ENCODE assay signal across 9 mouse cellular contexts in genomic region chr4:147432443-147432790, GRCm38 (mm10). TPM values are rescaled to one million over a fixed set of nuclear protein-coding genes. Genes with fewer than 3 reads are reported as not detected.
DNase-seq lines count a peak whose midpoint lies in the region; ATAC-seq and TF ChIP-seq lines count a peak whose summit lies in the region.
"Had no signal": no experiment of that assay in that cellular context is flagged by ENCODE, and none has a peak within 500 bp of the region (broad histone marks: within the 10 kb centered on the region; RNA-seq: fewer than 3 reads in every experiment).

No protein-coding gene starts in this region.

- no peak overlapping the region for H3K9ac ChIP-seq in heart, embryonic 12.5 days
- no peak overlapping the region for H3K9ac ChIP-seq in heart, embryonic 11.5 days (ENCODE audit: low read depth, low read length)
- no peak overlapping the region for H3K9ac ChIP-seq in midbrain, postnatal 0 days (replicated peaks; ENCODE audit: low read length, poor library complexity, severe bottlenecking)
- H3K9ac ChIP-seq in liver, embryonic 12.5 days, result no peak overlapping the region
- H3K9ac ChIP-seq in stomach, embryonic 16.5 days (ENCODE audit: low read length), result no peak overlapping the region

- H3K27me3 ChIP-seq in heart, embryonic 12.5 days (replicated peaks), result no peaks in the 10 kb centered on the region
- H3K27me3 ChIP-seq in heart, embryonic 11.5 days (ENCODE audit: control insufficient read depth, insufficient read depth, low read length), result no peaks in the 10 kb centered on the region
- H3K27me3 ChIP-seq in midbrain, embryonic 10.5 days (ENCODE audit: low read depth, poor library complexity, severe bottlenecking), result no peaks in the 10 kb centered on the region
- H3K27me3 ChIP-seq in midbrain, postnatal 0 days (ENCODE audit: insufficient read depth, low read length), result no peaks in the 10 kb centered on the region
- no peaks in the 10 kb centered on the region for H3K27me3 ChIP-seq in liver, embryonic 12.5 days (replicated peaks)
- no peaks in the 10 kb centered on the region for H3K27me3 ChIP-seq in stomach, embryonic 16.5 days (ENCODE audit: control insufficient read depth, insufficient read depth, low read length)

- no peaks in the 10 kb centered on the region for H3K36me3 ChIP-seq in heart, embryonic 12.5 days
- no peaks in the 10 kb centered on the region for H3K36me3 ChIP-seq in heart, embryonic 11.5 days (ENCODE audit: control insufficient read depth, insufficient read depth, low read length)
- no peaks in the 10 kb centered on the region for H3K36me3 ChIP-seq in midbrain, embryonic 10.5 days
- H3K36me3 ChIP-seq in midbrain, postnatal 0 days (ENCODE audit: insufficient read depth, low read length), result no peaks in the 10 kb centered on the region
- no peaks in the 10 kb centered on the region for H3K36me3 ChIP-seq in liver, embryonic 12.5 days
- no peaks in the 10 kb centered on the region for H3K36me3 ChIP-seq in stomach, embryonic 16.5 days (ENCODE audit: control insufficient read depth, insufficient read depth, low read length)

- TF ChIP-seq CTCF in midbrain, postnatal 0 days (IDR thresholded peaks at IDR 0.05), result no peak

- no peaks in the 10 kb centered on the region for H3K4me1 ChIP-seq in heart, embryonic 12.5 days (replicated peaks)
- H3K4me1 ChIP-seq in heart, embryonic 11.5 days (ENCODE audit: control insufficient read depth, insufficient read depth, low read length), result no peaks in the 10 kb centered on the region
- H3K4me1 ChIP-seq in midbrain, embryonic 10.5 days, result no peaks in the 10 kb centered on the region
- no peaks in the 10 kb centered on the region for H3K4me1 ChIP-seq in midbrain, postnatal 0 days (ENCODE audit: insufficient read depth, low read length)
- no peaks in the 10 kb centered on the region for H3K4me1 ChIP-seq in liver, embryonic 12.5 days
- no peaks in the 10 kb centered on the region for H3K4me1 ChIP-seq in stomach, embryonic 16.5 days (ENCODE audit: control insufficient read depth, insufficient read depth, low read length)

- no peak overlapping the region for H3K4me3 ChIP-seq in heart, embryonic 12.5 days
- no peak overlapping the region for H3K4me3 ChIP-seq in heart, embryonic 11.5 days (ENCODE audit: low read depth, low read length)
- no peak overlapping the region for H3K4me3 ChIP-seq in midbrain, embryonic 10.5 days
- H3K4me3 ChIP-seq in midbrain, postnatal 0 days (ENCODE audit: low read depth, low read length), result no peak overlapping the region
- no peak overlapping the region for H3K4me3 ChIP-seq in liver, embryonic 12.5 days
- H3K4me3 ChIP-seq in stomach, embryonic 16.5 days (replicated peaks; ENCODE audit: low read length), result no peak overlapping the region

- H3K9me3 ChIP-seq in heart, embryonic 12.5 days (replicated peaks), result peaks cover 32% of the 10 kb centered on the region
- peaks cover 27% of the 10 kb centered on the region for H3K9me3 ChIP-seq in heart, embryonic 11.5 days (replicated peaks; ENCODE audit: control insufficient read depth, low read length)
- H3K9me3 ChIP-seq in midbrain, embryonic 10.5 days (replicated peaks), result peaks cover 45% of the 10 kb centered on the region
- H3K9me3 ChIP-seq in midbrain, postnatal 0 days (ENCODE audit: low read length), result peaks cover 53% of the 10 kb centered on the region
- peaks cover 20% of the 10 kb centered on the region for H3K9me3 ChIP-seq in liver, embryonic 12.5 days (replicated peaks)
- H3K9me3 ChIP-seq in stomach, embryonic 16.5 days (replicated peaks; ENCODE audit: control insufficient read depth, low read length), result peaks cover 21% of the 10 kb centered on the region

- no peak overlapping the region for H3K4me2 ChIP-seq in heart, embryonic 12.5 days
- H3K4me2 ChIP-seq in heart, embryonic 11.5 days, result no peak overlapping the region
- H3K4me2 ChIP-seq in midbrain, postnatal 0 days (ENCODE audit: low read depth, low read length, poor library complexity, severe bottlenecking), result no peak overlapping the region
- H3K4me2 ChIP-seq in liver, embryonic 12.5 days, result no peak overlapping the region
- H3K4me2 ChIP-seq in stomach, embryonic 16.5 days (ENCODE audit: low read depth, low read length), result no peak overlapping the region

- peak; percentile 12; the same call in 1 of the 2 replicates for ATAC-seq in heart, embryonic 12.5 days (ENCODE audit: insufficient number of reproducible peaks, low FRiP score)
- ATAC-seq in heart, embryonic 11.5 days (replicated peaks; ENCODE audit: insufficient number of reproducible peaks, low FRiP score, low TSS enrichment), result no peak
- ATAC-seq in midbrain, postnatal 0 days (ENCODE audit: low FRiP score), result no peak; the same call in 1 of the 2 replicates
- ATAC-seq in liver, embryonic 12.5 days, result peak; percentile 33
- ATAC-seq in stomach, embryonic 16.5 days (ENCODE audit: insufficient read depth, low FRiP score), result peak; percentile 27; the same call in 1 of the 2 replicates

- peak; percentile 17 for DNase-seq in midbrain, embryonic 10.5 days (ENCODE audit: low spot score)
- no peak for DNase-seq in midbrain, postnatal 0 days (ENCODE audit: low spot score)
- no peak for DNase-seq in right cerebral cortex, postnatal 36 days (ENCODE audit: low spot score in 2 of 2)
- DNase-seq in cerebellum, postnatal 4 days (ENCODE audit: low spot score in 2 of 2), result no peak
- DNase-seq: cerebellum, adult 11-12 months had no signal

- H3K27ac ChIP-seq in heart, embryonic 12.5 days (ENCODE audit: poor library complexity, severe bottlenecking), result no peak overlapping the region
- no peak overlapping the region for H3K27ac ChIP-seq in heart, embryonic 11.5 days (ENCODE audit: low read depth, low read length)
- no peak overlapping the region for H3K27ac ChIP-seq in midbrain, embryonic 10.5 days (replicated peaks)
- no peak overlapping the region for H3K27ac ChIP-seq in midbrain, postnatal 0 days (ENCODE audit: low read depth, low read length)
- no peak overlapping the region for H3K27ac ChIP-seq in liver, embryonic 12.5 days
- no peak overlapping the region for H3K27ac ChIP-seq in stomach, embryonic 16.5 days (ENCODE audit: low read length)

- WGBS in heart, embryonic 12.5 days, result 83% methylated on average over 1 of the region's 1 CpGs
- WGBS in heart, embryonic 11.5 days (ENCODE audit: insufficient replicate concordance), result 79% methylated on average over 1 of the region's 1 CpGs
- WGBS in midbrain, embryonic 10.5 days, result 88% methylated on average over 1 of the region's 1 CpGs
- 88% methylated on average over 1 of the region's 1 CpGs for WGBS in midbrain, postnatal 0 days
- WGBS in liver, embryonic 12.5 days (ENCODE audit: insufficient replicate concordance), result 66% methylated on average over 1 of the region's 1 CpGs
- 92% methylated on average over 1 of the region's 1 CpGs for WGBS in stomach, embryonic 16.5 days

RNA-seq across cellular contexts. Expression of gene Zfp982, which starts 59.8 kb away (rescaled TPM):
- 10.0 and 11.7 TPM in 2 replicates for polyA plus RNA-seq in heart, embryonic 12.5 days (2016; fragmentation: Nextera tagmentation; extraction: Ambion mirVana)
- 8.6 and 9.7 TPM in 2 replicates for polyA plus RNA-seq in heart, embryonic 11.5 days (2014; fragmentation: Nextera tagmentation; extraction: Ambion mirVana)
- 6.5 and 8.1 TPM in 2 replicates for polyA plus RNA-seq in midbrain, embryonic 10.5 days (2016; fragmentation: Nextera tagmentation; extraction: Ambion mirVana)
- total RNA-seq in midbrain, postnatal 0 days (2014; rRNA removed), result 3.3 and 8.1 TPM in 2 replicates
- polyA plus RNA-seq in midbrain, postnatal 0 days (2015; fragmentation: Nextera tagmentation; extraction: Ambion mirVana), result 3.7 and 4.1 TPM in 2 replicates
- 5.2 and 5.7 TPM in 2 replicates for polyA plus RNA-seq in liver, embryonic 12.5 days (2016; fragmentation: Nextera tagmentation; extraction: Ambion mirVana)
- 3.9 and 4.8 TPM in 2 replicates for polyA plus RNA-seq in stomach, embryonic 16.5 days (2015; fragmentation: Nextera tagmentation; extraction: Ambion mirVana)

Comparison
In these comparisons a context has a peak if more than half of its experiments do, and no peak if none do; other contexts are left out.
1. ATAC-seq: peak in heart, embryonic 12.5 days (single experiment), liver, embryonic 12.5 days (single experiment) and stomach, embryonic 16.5 days (single experiment); none in heart, embryonic 11.5 days (single experiment) and midbrain, postnatal 0 days (single experiment).